Comparison of ENCODE assay signal across 9 mouse cellular contexts in the genomic region with DNA sequence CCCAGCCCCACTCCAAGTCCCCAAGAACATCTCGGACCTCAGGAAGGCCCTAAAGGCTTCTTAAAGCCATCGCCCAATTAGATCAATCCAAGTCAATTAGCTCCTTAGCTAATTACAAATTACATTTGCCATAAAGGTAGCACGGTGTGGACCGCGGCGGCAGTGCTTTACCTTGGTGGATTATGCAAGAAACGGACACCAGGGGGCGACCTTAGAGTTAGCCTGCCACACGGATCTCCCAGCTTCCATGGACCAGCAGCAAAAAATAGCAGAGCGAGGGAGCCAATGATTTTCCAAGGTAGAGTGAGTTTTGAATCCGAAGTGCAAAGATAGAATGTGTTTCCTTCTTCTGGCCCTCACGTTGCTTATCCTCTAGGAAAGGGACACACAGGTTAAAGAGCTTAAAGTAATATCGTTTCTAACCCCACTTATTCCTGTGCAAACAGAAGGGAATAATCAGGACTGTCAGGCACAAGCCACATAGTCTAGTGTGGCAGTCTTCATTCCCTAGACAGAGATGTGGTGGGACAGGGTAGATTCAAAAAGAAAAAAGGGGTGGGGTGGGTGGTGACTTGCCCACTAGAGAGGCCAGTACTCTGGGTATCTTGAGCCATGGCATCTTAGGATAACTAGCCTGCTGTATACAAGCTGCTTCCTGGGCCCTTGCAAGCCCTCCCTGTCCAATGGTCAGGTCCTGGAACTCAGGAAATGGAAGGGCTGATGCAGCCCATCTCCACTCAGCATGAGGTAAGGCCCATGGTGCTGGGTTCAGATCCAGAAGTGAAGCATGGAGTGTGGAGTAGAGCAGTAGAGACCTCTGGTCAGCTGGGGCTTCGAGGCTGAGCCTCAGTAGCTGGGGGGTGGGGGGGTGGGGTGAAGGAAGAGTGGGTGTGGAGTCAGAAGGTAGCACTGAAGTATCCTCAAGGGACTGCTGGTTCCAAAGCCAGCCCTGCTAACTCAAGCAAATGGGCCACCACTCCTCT. TPM values are rescaled to one million over a fixed set of nuclear protein-coding genes. Genes with fewer than 3 reads are reported as not detected.
DNase-seq lines count a peak whose midpoint lies in the region; ATAC-seq and TF ChIP-seq lines count a peak whose summit lies in the region.
"Had no signal": no experiment of that assay in that cellular context is flagged by ENCODE, and none has a peak within 500 bp of the region (broad histone marks: within the 10 kb centered on the region; RNA-seq: fewer than 3 reads in every experiment).

No protein-coding gene starts in this region.

- no peak overlapping the region for H3K27ac ChIP-seq in testis, adult 2 months (ENCODE audit: control insufficient read depth, insufficient read depth, low read depth, low read length)
- H3K27ac ChIP-seq in forebrain, embryonic 14.5 days (ENCODE audit: low read depth, low read length) = no peak overlapping the region
- H3K27ac ChIP-seq in intestine, embryonic 14.5 days (ENCODE audit: low read depth) = no peak overlapping the region
- H3K27ac ChIP-seq in midbrain, embryonic 15.5 days = no peak overlapping the region
- H3K27ac ChIP-seq: macrophage had no signal

- WGBS in forebrain, embryonic 14.5 days = 9% methylated on average over 14 of the region's 14 CpGs
- WGBS in intestine, embryonic 14.5 days = 5% methylated on average over 14 of the region's 14 CpGs
- 9% methylated on average over 14 of the region's 14 CpGs for WGBS in midbrain, embryonic 15.5 days

- no peak overlapping the region for H3K9ac ChIP-seq in forebrain, embryonic 14.5 days (ENCODE audit: low read length)
- no peak overlapping the region for H3K9ac ChIP-seq in intestine, embryonic 14.5 days (ENCODE audit: low read length)
- H3K9ac ChIP-seq in midbrain, embryonic 15.5 days = no peak overlapping the region

- H3K4me1 ChIP-seq in testis, adult 2 months (ENCODE audit: control insufficient read depth, insufficient read depth, low read length) = peaks cover 3% of the 10 kb centered on the region; the same call in 1 of the 2 replicates
- H3K4me1 ChIP-seq in forebrain, embryonic 14.5 days (ENCODE audit: control insufficient read depth, insufficient read depth, low read length) = no peaks in the 10 kb centered on the region
- no peaks in the 10 kb centered on the region for H3K4me1 ChIP-seq in intestine, embryonic 14.5 days (replicated peaks; ENCODE audit: control insufficient read depth, insufficient read depth, low read length)
- peaks cover 5% of the 10 kb centered on the region; the same call in 1 of the 2 replicates for H3K4me1 ChIP-seq in midbrain, embryonic 15.5 days

- no peaks in the 10 kb centered on the region for H3K9me3 ChIP-seq in forebrain, embryonic 14.5 days (replicated peaks; ENCODE audit: control insufficient read depth, low read length)
- H3K9me3 ChIP-seq in intestine, embryonic 14.5 days (ENCODE audit: control insufficient read depth, low read length) = no peaks in the 10 kb centered on the region
- no peaks in the 10 kb centered on the region for H3K9me3 ChIP-seq in midbrain, embryonic 15.5 days

- DNase-seq in testis, postnatal 14 days (ENCODE audit: low spot score) = no peak
- DNase-seq in forebrain, embryonic 14.5 days (ENCODE audit: low spot score) = peak; percentile 85
- peak; percentile 94 for DNase-seq in intestine, embryonic 14.5 days (ENCODE audit: low spot score)
- DNase-seq in left cerebral cortex, postnatal 25 days (ENCODE audit: low spot score in 2 of 2) = peak; percentile 65 to 71
- peak; percentile 53 to 86 for DNase-seq in spleen, postnatal 4 days (ENCODE audit: low spot score in 2 of 2)

- peak; percentile 73; the same call in 1 of the 2 replicates for TF ChIP-seq CTCF in testis, adult 2 months (IDR thresholded peaks at IDR 0.05; ENCODE audit: control insufficient read depth, insufficient read depth, insufficient replicate concordance, low read depth, low read length)

- H3K36me3 ChIP-seq in testis, adult 2 months (ENCODE audit: control insufficient read depth, insufficient read depth, low read length) = no peaks in the 10 kb centered on the region
- H3K36me3 ChIP-seq in forebrain, embryonic 14.5 days (ENCODE audit: control insufficient read depth, insufficient read depth, low read length) = no peaks in the 10 kb centered on the region
- no peaks in the 10 kb centered on the region for H3K36me3 ChIP-seq in intestine, embryonic 14.5 days (ENCODE audit: control insufficient read depth, insufficient read depth, low read length)
- no peaks in the 10 kb centered on the region for H3K36me3 ChIP-seq in midbrain, embryonic 15.5 days (replicated peaks)

- no peak for TF ChIP-seq POLR2A in testis, adult 2 months (IDR thresholded peaks at IDR 0.05; ENCODE audit: control insufficient read depth, low read depth, low read length)

- H3K4me3 ChIP-seq in testis, adult 2 months (ENCODE audit: control insufficient read depth, low read depth, low read length) = no peak overlapping the region
- no peak overlapping the region for H3K4me3 ChIP-seq in forebrain, embryonic 14.5 days (ENCODE audit: low read depth, low read length)
- H3K4me3 ChIP-seq in intestine, embryonic 14.5 days (ENCODE audit: low read depth, low read length) = no peak overlapping the region
- H3K4me3 ChIP-seq in midbrain, embryonic 15.5 days = no peak overlapping the region

- intact Hi-C loops in left cerebral cortex, postnatal 25 days (cut with DNase I) = loop anchor here (2.0 to 10.0 kb wide), 4 partner anchors 79 to 551 kb away; no protein-coding TSS in a partner anchor

- ATAC-seq in cerebellum, adult (ENCODE audit: insufficient number of reproducible peaks, low FRiP score, low TSS enrichment) = peak; percentile 70
- peak; percentile 78 for ATAC-seq in forebrain, embryonic 14.5 days
- peak; percentile 51; the same call in 1 of the 2 replicates for ATAC-seq in intestine, embryonic 14.5 days (replicated peaks; ENCODE audit: low FRiP score, low TSS enrichment, low read depth)
- ATAC-seq in midbrain, embryonic 15.5 days (replicated peaks) = peak; percentile 71; the same call in 1 of the 2 replicates

- peaks cover 5% of the 10 kb centered on the region; the same call in 1 of the 2 replicates for H3K27me3 ChIP-seq in testis, adult 2 months (ENCODE audit: control insufficient read depth, insufficient read depth, low read length)
- H3K27me3 ChIP-seq in forebrain, embryonic 14.5 days (replicated peaks; ENCODE audit: control insufficient read depth, insufficient read depth, low read length) = peaks cover 45% of the 10 kb centered on the region
- peaks cover 52% of the 10 kb centered on the region for H3K27me3 ChIP-seq in intestine, embryonic 14.5 days (replicated peaks; ENCODE audit: control insufficient read depth, insufficient read depth, low read length)
- H3K27me3 ChIP-seq in midbrain, embryonic 15.5 days (replicated peaks) = peaks cover 36% of the 10 kb centered on the region

- H3K4me2 ChIP-seq in forebrain, embryonic 14.5 days (ENCODE audit: low read length) = no peak overlapping the region
- H3K4me2 ChIP-seq in intestine, embryonic 14.5 days (ENCODE audit: low read length) = no peak overlapping the region
- H3K4me2 ChIP-seq in midbrain, embryonic 15.5 days = 0 out of 2 replicates have a peak overlapping the region, but pooled peaks have one; percentile 3

RNA-seq across cellular contexts. Expression of a gene that starts 8.7 kb away (rescaled TPM):
- polyA plus RNA-seq in testis, adult 2 months (2012; rRNA removed) = 0.19 and 0.32 TPM in 2 replicates
- polyA plus RNA-seq in forebrain, embryonic 14.5 days (2014; fragmentation: Nextera tagmentation; extraction: Ambion mirVana) = not detected in 2 replicates
- polyA plus RNA-seq in intestine, embryonic 14.5 days (2014; fragmentation: Nextera tagmentation; extraction: Ambion mirVana) = 0.26 and 0.30 TPM in 2 replicates
- total RNA-seq in left cerebral cortex, postnatal 25 days (2021) = not detected
- polyA plus RNA-seq in midbrain, embryonic 15.5 days (2015; fragmentation: Nextera tagmentation; extraction: Ambion mirVana) = not detected in 2 replicates
- polyA plus RNA-seq: macrophage had no signal

RNA-seq across cellular contexts. Expression of a gene that starts 28.6 kb away (rescaled TPM):
- polyA plus RNA-seq in testis, adult 2 months (2012; rRNA removed) = 36.4 and 38.7 TPM in 2 replicates
- polyA plus RNA-seq in forebrain, embryonic 14.5 days (2014; fragmentation: Nextera tagmentation; extraction: Ambion mirVana) = 12.7 and 18.8 TPM in 2 replicates
- 9.9 and 10.0 TPM in 2 replicates for polyA plus RNA-seq in intestine, embryonic 14.5 days (2014; fragmentation: Nextera tagmentation; extraction: Ambion mirVana)
- 10 to 100 TPM; 25.0 to 25.8 TPM for total RNA-seq in left cerebral cortex, postnatal 25 days (2021)
- 16.1 and 18.6 TPM in 2 replicates for polyA plus RNA-seq in midbrain, embryonic 15.5 days (2015; fragmentation: Nextera tagmentation; extraction: Ambion mirVana)
